Mouse (Mus musculus) gonadal fat pad, adult 2 months (tissue): ENCODE measurements around the gene Zc3h4. TPM values are rescaled to one million over a fixed set of nuclear protein-coding genes. Genes with fewer than 3 reads are reported as not detected.

Experiments used
- DNase-seq: peaks from one replicate; pipeline ENCODE4 v3.0.0-alpha.2; 2012; ENCODE audit warnings: low read depth
- polyA plus RNA-seq: library from polyadenylated mRNA; depleted of rRNA; stranded (reverse); fragments of >200 nt; gene quantifications from 2 replicates; pipeline ENCODE4 v1.2.3, GENCODE M21; 2012

The Zc3h4 gene
- polyA plus RNA-seq, 1 experiment, result 26.9 TPM

DNA sequence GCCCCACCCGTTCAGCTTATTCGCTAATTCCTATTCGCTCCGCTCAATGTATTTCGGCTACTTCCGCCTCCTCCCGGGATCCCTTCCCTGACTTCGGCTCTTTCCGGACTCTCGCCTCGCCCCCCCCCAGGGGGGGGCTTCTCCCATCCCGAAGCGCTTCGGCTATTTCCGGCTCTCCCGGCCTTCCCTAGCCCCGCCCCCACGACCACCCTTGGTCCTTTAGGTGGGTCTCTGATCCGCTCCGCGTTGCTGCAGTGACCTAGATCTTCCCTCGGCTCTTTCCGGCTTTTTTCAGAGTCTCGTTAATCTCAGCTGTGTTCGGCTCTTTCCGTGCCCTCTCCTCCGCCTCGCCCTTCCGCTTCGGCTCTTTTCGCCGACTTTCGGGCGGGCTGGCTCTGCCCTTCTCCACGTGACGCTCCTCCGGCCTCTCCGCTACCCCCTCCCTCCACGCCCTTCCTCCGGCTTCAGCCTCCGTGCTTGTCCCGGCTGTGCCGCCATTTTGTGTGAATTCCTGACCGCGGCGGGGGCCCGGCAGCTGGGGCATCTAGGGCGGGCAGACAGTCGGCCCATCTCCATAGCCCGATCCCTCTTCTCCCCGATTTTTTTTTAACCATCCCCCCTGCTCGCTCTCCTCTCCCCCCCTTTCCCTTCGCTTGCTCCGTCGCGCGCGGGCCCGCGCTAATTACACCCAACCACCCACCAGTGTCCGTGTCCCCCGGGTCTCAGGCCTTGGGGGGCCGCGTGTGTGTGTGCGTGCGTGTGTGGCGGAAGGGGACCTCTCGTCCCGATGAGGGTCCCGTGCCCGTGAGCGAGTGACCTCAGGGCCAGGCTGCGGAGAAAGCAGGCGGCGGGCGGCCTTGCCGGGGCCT, 656 bp upstream of the Zc3h4 start:
- peak; percentile 79 for DNase-seq

GRCm38 (mm10) chr7:16401991-16402431, 1.3 kb downstream of the Zc3h4 start:
- no peak for DNase-seq

- no peak for DNase-seq
These were observed 1.7 kb downstream of the Zc3h4 start for GRCm38 (mm10) chr7:16402449-16402848.

- no peak for DNase-seq
These were observed 2.5 kb downstream of the Zc3h4 start for GRCm38 (mm10) chr7:16402968-16403948.

DNA sequence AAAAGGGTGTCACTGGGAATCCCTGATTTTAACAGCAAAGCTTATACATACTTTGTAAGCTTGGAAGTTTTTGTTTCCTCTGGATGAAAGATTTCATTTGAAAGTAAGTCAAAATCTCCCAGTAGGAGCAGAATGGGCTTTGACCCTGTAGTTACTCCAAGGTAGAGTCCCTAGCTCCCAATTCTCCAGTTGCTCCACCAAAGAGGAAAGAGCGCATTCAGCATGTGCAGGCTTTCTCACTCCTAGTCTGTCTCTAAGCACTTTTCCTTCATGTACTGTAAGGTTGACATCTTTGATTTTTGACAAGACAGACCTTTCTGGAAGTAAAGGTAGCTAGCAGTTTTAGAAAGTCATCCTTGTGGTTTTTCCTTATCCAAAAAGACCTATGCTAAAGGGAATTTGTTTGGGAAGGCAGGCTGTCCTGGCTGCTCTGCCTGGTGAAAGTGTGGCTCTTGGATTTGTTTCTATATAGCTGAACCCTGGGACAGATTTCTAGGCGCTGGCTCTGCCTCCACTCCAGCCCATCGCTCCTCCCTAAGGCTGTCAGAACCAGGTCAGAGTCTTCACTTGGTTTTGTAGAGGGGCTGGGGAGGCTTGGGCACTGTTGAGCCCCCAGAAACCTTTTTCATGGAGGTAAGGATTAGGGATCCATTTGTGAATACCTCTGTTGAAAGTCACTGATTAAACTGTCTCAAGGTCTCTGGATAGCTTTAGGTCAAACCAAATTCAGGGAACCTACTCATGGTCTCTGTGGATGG, 3.8 kb downstream of the Zc3h4 start:
- DNase-seq, result no peak

DNA sequence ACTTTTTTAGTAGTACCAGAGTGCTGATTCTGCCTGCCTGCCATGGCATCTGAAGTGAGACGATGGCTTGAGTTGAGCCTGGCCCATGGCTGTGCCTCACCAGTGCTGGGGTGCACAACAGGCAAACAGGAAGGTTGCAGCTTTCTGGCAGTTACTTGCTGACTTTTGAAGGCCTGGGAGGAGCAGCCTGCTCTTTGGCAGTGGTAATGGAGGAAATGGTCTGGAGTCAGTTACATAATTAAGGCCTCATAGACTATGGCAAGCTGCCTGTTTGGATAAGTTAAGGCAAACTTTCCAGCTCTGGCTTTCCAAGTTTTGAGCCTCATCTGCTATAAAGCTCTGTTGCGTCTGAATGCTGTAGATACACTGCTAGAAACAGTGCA, 4.4 kb downstream of the Zc3h4 start:
- no peak for DNase-seq

DNA sequence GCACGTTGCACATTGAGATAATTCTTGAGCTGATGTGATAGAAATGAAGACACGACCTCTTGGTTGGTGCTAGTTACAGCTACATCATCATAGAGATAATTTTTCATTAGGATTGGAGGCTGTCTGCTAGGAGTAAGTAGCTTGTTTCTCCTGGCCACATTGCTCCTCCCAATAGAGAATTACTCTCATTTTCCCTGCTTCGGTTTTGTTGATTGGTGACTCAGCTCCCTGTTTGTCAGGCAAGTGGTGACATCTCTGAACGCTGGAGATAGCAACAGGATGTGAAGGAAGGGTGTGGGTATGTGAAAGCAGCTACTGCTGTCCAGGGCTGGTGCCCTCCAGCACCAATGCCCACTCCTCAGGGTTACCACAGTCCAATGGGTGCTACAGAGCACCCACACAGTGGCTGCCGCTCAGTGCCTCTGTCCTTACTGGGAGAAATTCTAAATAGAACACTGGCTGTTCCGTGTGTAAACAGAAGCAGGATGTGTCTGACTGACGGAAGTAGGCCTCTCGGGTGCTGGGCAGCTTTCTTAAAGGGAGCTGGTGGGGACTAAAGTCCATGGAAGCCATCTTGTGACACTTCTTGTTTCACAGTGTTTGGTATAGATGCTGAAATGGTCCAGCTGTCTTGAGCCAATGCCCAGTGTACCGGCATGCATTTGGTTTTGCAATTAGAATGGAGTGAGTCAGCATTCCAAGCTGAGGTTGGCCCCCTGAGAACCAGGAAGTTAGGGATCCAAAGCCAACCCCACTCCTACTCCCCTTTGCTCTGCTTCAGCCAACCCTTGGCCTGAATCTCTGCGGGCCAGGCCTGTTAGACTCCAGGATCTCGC, 5.0 kb downstream of the Zc3h4 start:
- DNase-seq, result no peak

DNA sequence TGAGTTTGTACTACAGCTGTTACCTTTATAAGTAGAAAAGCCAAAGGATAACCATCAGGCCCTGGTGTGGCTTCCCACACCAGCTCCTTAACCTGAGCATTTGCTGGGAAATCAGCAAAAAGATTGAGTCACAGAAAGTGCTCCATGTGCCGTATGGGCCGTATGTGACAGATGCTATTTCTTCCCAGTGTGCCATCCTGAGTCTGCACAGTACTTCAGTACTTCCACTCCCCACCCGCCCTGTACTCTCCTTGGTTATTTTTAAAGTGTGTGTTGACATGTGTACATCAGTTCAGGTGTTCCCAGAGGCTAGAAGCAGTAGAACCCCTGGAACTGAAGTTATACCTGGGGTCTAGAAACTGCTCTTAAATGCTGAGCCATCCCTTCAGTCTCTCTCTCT, 6.3 kb downstream of the Zc3h4 start:
- no peak for DNase-seq

DNA sequence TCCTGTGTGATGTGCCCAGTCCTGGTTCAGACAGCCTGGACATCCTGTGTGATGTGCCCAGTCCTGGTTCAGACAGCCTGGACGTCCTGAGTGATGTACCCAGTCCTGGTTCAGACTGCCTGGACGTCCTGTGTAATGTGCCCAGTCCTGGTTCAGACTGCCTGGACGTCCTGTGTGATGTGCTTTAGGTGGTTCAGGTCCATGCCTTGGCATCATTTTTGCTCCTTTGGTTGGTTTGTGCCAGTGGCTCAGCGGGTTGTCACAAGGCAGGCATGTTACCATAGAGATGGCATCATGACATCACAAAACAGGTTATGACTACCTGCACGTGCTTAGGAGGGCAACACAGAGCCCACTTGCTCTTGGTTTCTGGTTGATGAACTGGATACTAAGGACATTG, 10.4 kb downstream of the Zc3h4 start:
- DNase-seq, result no peak

DNA sequence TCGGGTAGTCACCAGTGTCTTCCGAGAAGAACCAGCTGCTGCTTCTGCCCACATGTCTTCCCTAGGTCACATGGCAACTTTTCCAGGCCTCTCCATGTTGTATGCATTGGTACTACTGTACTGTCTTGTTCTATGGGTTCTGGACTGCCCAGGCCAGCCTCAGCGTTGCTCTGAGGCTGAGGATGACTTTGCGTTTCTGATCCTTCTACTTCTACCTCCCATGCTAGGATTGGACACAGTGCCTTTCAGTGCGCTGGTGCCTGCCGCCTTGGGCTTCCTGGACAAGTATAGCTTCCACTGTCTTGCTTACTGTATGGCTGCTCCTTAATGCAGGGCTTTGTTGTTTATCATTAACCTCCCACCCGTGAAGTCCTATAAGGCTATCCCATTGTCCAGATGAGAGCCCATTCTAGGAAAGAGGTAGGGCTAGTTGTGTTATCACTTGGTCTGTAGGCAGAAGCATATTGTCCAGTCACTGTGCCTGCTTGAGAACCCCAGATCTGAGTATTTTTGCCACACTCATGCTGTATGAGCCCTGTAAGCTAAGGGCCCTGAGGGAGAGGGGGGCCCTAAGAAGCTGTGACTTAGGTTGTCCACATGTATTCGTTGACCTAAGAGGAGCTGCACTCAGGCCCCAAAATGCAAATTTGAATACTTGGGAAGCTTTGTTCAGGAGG, 11.6 kb downstream of the Zc3h4 start:
- no peak for DNase-seq

DNA sequence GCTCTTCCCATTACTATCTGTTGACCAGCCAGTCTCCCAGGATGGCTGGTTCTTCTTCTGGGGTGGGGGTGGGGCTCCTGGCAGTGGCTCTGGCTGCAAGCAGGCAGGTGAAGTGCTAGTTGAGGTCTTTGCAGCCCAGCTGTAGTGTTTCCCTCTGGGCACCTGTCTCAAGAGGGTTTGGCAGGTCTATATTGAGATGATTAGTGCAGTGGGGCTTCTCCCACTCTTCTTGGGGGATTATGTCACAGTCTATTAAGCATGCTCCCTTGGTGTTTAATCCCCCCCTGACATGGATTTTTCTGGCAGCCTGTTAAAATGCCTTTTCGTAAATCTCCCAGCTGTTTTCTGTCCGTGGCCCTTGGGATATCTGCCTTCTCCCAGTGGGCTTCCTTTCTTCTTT, 12.2 kb downstream of the Zc3h4 start:
- no peak for DNase-seq

GRCm38 (mm10) chr7:16415426-16415825, 14.7 kb downstream of the Zc3h4 start:
- no peak for DNase-seq

- DNase-seq, result no peak
These were observed 16.5 kb downstream of the Zc3h4 start for GRCm38 (mm10) chr7:16417141-16417771.

DNA sequence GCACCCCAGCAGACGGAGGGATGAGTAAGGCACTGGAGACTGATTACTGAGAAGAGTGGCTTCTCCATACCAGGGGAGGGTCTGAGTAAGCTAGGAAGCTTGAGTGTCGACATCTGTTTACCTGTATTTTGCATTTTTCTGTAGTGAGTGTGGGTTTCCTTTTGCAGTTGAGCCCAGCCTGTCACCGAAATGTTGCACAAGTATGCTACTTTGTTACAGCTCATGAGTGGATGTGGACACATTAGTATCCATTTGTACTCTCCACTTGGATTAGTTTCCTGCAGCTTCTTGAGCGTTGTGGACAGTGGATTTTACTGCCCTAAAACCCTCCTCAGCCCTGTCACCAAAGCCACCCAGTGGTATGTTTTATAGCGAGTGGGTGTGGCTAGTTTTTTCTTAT, 18.0 kb downstream of the Zc3h4 start:
- no peak for DNase-seq

DNA sequence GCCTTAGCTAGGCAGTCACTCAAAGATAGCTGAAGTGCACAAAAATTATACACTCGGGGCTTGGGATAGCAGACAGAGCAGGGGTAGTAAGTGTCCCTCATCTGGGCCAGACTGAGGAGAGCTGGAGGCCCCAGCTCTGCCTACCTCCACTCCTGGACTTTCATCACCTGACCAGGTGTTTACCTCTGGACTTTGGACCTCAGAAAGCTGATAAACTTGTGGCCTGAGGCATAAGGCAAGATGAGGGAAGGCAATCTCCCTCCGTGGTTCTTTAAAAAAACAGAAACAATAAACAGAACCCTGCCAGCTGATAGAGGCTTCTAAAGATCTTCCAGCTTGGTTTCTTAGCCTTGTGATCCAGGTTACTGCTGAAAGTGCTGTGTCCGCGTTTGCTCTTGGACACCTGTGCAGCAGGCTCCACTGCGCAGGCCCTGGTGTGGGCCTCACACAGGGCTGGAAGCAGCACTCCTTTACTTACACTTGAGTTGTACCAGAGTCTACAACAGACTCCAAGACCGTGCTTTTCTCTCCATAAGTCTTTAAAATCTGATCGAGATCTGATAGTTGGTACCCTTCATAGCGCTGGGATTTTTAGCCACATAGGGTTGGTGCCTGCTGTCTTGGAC, 19.9 kb downstream of the Zc3h4 start:
- no peak for DNase-seq

DNA sequence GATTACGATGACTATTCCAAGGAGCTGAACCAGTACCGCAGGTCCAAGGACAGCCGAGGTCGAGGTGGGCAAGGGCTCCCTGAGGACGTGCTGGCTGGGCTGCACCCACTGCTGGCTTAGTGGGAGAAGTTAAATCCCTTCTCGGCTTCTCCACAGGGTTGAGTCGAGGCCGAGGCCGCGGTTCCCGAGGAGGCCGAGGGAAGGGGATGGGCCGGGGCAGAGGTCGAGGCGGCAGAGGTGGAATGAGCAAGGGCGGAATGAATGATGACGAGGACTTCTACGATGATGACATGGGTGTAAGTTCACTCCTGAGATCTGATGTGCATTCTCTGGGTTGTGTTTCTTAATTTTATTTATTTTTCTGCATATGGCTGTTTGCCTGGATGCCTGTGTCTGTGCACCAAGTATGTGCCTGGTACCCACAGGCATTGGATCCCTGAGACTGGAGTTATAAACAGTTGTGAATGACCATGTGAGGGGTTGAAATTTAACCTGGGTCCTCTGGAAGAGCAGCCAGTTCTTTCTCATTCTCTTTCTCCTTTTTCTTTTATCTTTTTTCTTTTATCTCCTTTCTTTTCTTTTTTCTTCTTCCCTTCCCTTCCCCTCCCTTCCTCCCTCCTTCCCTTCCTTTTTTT, 21.6 kb downstream of the Zc3h4 start:
- no peak for DNase-seq

DNA sequence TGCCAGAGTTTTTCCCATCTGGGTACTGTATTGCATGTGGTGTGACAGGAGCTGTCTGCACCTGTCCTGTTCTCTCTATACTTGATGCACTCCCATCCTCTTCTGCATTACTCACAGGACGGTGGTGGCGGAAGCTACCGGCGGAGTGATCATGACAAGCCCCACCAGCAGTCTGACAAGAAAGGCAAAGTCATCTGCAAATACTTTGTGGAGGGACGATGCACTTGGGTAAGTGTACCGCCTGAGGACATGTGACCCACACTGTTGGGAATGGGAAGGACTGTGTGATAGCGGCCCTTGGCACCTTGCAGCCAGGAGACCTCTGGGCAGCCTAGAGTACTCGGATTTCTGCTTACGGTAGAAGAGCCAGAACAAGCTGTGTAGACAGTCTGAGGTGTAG, 23.0 kb downstream of the Zc3h4 start:
- no peak for DNase-seq

DNA sequence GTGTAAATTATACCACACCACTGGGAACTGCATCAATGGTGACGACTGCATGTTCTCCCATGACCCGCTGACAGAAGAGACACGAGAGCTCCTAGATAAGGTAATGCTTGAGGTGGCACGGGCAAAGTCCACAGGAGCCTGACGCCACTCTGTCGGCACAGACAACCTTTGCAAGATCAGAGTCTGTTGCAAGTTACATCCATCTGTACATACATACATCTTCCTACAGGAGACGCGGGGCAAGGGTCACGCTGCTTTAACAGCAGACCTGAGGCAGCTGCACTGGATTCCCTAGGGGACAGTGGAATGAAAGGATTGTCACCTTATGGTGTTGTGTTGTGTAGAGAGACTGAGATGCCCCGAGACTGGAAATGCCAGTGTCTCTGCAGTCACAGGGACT, 25.0 kb downstream of the Zc3h4 start:
- DNase-seq, result no peak

DNA sequence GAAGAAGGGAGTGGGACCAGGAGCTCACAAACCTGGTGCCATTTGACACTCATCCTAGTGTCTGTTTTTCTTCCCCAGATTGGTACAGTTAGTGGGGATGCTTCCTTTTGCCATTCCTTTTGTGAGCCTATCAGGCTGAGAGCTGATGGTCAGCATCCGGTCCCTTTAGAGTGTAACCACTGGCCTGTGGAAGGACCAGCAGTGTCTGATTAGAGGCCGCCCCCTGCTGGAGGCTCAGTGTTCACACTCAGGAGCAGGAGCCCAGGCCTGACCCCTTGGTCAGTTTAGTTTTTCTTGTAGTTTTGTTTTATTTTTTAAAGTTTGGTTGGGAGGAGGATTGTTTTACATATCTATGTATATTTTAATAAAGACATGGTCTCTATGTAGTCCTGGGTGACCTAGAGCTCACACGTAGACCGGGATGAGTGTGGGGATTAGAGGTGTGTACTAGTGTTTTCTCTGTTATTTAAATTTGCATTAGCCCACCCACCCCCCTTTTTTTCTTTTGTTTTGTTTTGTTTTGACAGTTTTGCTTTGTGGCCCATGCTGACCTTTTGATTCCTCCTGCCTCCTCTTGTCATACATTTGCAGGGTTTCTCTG, 25.5 kb downstream of the Zc3h4 start:
- no peak for DNase-seq
